Mouse (Mus musculus) heart, embryonic 15.5 days (tissue): ENCODE measurements around the gene Oxct1. TPM values are rescaled to one million over a fixed set of nuclear protein-coding genes. Genes with fewer than 3 reads are reported as not detected.

ENCODE experiments used
- ATAC-seq: fragments of 200-750 bp; cut with Nextera tagmentation; replicated peaks from 2 replicates; pipeline ENCODE4 v1.8.0; 2017; ENCODE audit warnings: low read depth, moderate TSS enrichment; ENCODE audit not compliant: insufficient number of reproducible peaks, insufficient read depth, low FRiP score
- H3K27ac ChIP-seq: fragments of 300-500 bp; sonication (generic); 2 replicates; pipeline ENCODE4 v1.5.1; 2015; ENCODE audit warnings: mild to moderate bottlenecking, inconsistent platforms
- H3K27me3 ChIP-seq: fragments of 300-500 bp; sonication (generic); 2 replicates; pipeline ENCODE4 v1.6.1; 2015; ENCODE audit warnings: inconsistent platforms
- H3K36me3 ChIP-seq: fragments of 300-500 bp; sonication (generic); 2 replicates; pipeline ENCODE4 v1.6.1; 2015; ENCODE audit warnings: mild to moderate bottlenecking, inconsistent platforms
- H3K4me1 ChIP-seq: fragments of 300-500 bp; sonication (generic); replicated peaks from 2 replicates; pipeline ENCODE4 v1.6.1; 2015; ENCODE audit warnings: inconsistent platforms
- H3K4me2 ChIP-seq: fragments of 300-500 bp; sonication (generic); 2 replicates; pipeline ENCODE4 v1.6.1; 2015; ENCODE audit warnings: inconsistent platforms, mild to moderate bottlenecking, moderate library complexity
- H3K4me3 ChIP-seq: fragments of 300-500 bp; sonication (generic); 2 replicates; pipeline ENCODE4 v1.5.1; 2015; ENCODE audit warnings: mild to moderate bottlenecking, inconsistent platforms
- H3K9ac ChIP-seq: fragments of 300-500 bp; sonication (generic); 2 replicates; pipeline ENCODE4 v1.6.1; 2015; ENCODE audit warnings: mild to moderate bottlenecking, inconsistent platforms
- H3K9me3 ChIP-seq: fragments of 300-500 bp; sonication (generic); replicated peaks from 2 replicates; pipeline ENCODE4 v1.6.1; 2016; ENCODE audit warnings: inconsistent platforms
- WGBS: fragments of 180-500 bp; shearing (Covaris S2); methylation state at CpG from one replicate; pipeline ENCODE4 v1.1.7; 2015; ENCODE audit warnings: mixed read lengths; 5-methylcytosine and 5-hydroxymethylcytosine counted together
- polyA plus RNA-seq: library from polyadenylated mRNA; unstranded; fragments of >200 nt; fragmentation: Nextera tagmentation; extraction: Ambion mirVana; gene quantifications from 2 replicates; pipeline ENCODE4 v1.2.1, GENCODE M21; 2015

Gene Oxct1
- polyA plus RNA-seq, 1 experiment from 2014 or later = 396 TPM

GRCm38 (mm10) chr15:4085600-4086384 is 59.6 kb downstream of the Oxct1 start:
- Histone ChIP-seq H3K4me1 (0 out of 2 replicates have a peak, but pooled peaks cover 2% of the 10 kb centered on the region), H3K4me3 (no peak overlapping the region), H3K36me3 (no peaks in the 10 kb centered on the region), H3K9me3 (no peaks in the 10 kb centered on the region), H3K27ac (no peak overlapping the region), H3K4me2 (no peak overlapping the region), H3K27me3 (no peaks in the 10 kb centered on the region), H3K9ac (no peak overlapping the region)
- ATAC-seq = no peak
- WGBS = 77% methylated on average over 10 of the region's 10 CpGs

- Histone ChIP-seq H3K36me3 (peaks cover 14% of the 10 kb centered on the region; the same call in 1 of the 2 replicates), H3K9ac (no peak overlapping the region), H3K27ac (no peak overlapping the region), H3K27me3 (no peaks in the 10 kb centered on the region), H3K4me2 (no peak overlapping the region), H3K4me3 (no peak overlapping the region), H3K4me1 (0 out of 2 replicates have a peak, but pooled peaks cover 2% of the 10 kb centered on the region), H3K9me3 (no peaks in the 10 kb centered on the region)
- no peak for ATAC-seq
- WGBS = 78% methylated on average over 4 of the region's 4 CpGs
Measured at GRCm38 (mm10) chr15:4087446-4087845, 61.3 kb downstream of the Oxct1 start.

- ATAC-seq = no peak
- Histone ChIP-seq H3K4me3 (no peak overlapping the region), H3K27me3 (no peaks in the 10 kb centered on the region), H3K27ac (no peak overlapping the region), H3K4me2 (no peak overlapping the region), H3K9me3 (no peaks in the 10 kb centered on the region), H3K4me1 (0 out of 2 replicates have a peak, but pooled peaks cover 2% of the 10 kb centered on the region), H3K9ac (no peak overlapping the region), H3K36me3 (peaks cover 16% of the 10 kb centered on the region; the same call in 1 of the 2 replicates)
- 66% methylated on average over 7 of the region's 7 CpGs for WGBS
Measured at GRCm38 (mm10) chr15:4087914-4088313, 61.7 kb downstream of the Oxct1 start.

GRCm38 (mm10) chr15:4090601-4091000 is 64.4 kb downstream of the Oxct1 start:
- no peak for ATAC-seq
- no peak overlapping the region for H3K27ac ChIP-seq
- no peak overlapping the region for H3K9ac ChIP-seq
- no peak overlapping the region for H3K4me3 ChIP-seq
- 0 out of 2 replicates have a peak, but pooled peaks cover 2% of the 10 kb centered on the region for H3K4me1 ChIP-seq
- no peaks in the 10 kb centered on the region for H3K9me3 ChIP-seq
- no peak overlapping the region for H3K4me2 ChIP-seq
- H3K27me3 ChIP-seq = no peaks in the 10 kb centered on the region
- WGBS = 80% methylated on average over 3 of the region's 3 CpGs
- H3K36me3 ChIP-seq = peaks cover 26% of the 10 kb centered on the region; the same call in 1 of the 2 replicates

GRCm38 (mm10) chr15:4092586-4092985 is 66.4 kb downstream of the Oxct1 start:
- Histone ChIP-seq H3K27ac (no peak overlapping the region), H3K9ac (no peak overlapping the region), H3K36me3 (peaks cover 26% of the 10 kb centered on the region; the same call in 1 of the 2 replicates), H3K27me3 (no peaks in the 10 kb centered on the region), H3K4me1 (no peaks in the 10 kb centered on the region), H3K9me3 (no peaks in the 10 kb centered on the region), H3K4me3 (no peak overlapping the region), H3K4me2 (no peak overlapping the region)
- 91% methylated on average over 2 of the region's 2 CpGs for WGBS
- no peak for ATAC-seq

GRCm38 (mm10) chr15:4100341-4100921 is 74.2 kb downstream of the Oxct1 start:
- no peak overlapping the region for H3K4me3 ChIP-seq
- WGBS = 92% methylated on average over 10 of the region's 10 CpGs
- no peaks in the 10 kb centered on the region for H3K27me3 ChIP-seq
- H3K9me3 ChIP-seq = no peaks in the 10 kb centered on the region
- peaks cover 6% of the 10 kb centered on the region for H3K4me1 ChIP-seq
- no peak overlapping the region for H3K9ac ChIP-seq
- no peak overlapping the region for H3K27ac ChIP-seq
- no peak overlapping the region for H3K4me2 ChIP-seq
- ATAC-seq = no peak
- H3K36me3 ChIP-seq = peaks cover 32% of the 10 kb centered on the region

GRCm38 (mm10) chr15:4101025-4101424 is 74.8 kb downstream of the Oxct1 start:
- ATAC-seq = no peak
- Histone ChIP-seq H3K27me3 (no peaks in the 10 kb centered on the region), H3K4me3 (no peak overlapping the region), H3K4me1 (peaks cover 6% of the 10 kb centered on the region), H3K36me3 (peaks cover 32% of the 10 kb centered on the region), H3K4me2 (no peak overlapping the region), H3K9ac (no peak overlapping the region), H3K27ac (no peak overlapping the region), H3K9me3 (no peaks in the 10 kb centered on the region)
- WGBS = 72% methylated on average over 10 of the region's 10 CpGs

GRCm38 (mm10) chr15:4104319-4104718 is 78.1 kb downstream of the Oxct1 start:
- H3K4me1 ChIP-seq = no peaks in the 10 kb centered on the region
- no peak overlapping the region for H3K4me3 ChIP-seq
- H3K27me3 ChIP-seq = no peaks in the 10 kb centered on the region
- peaks cover 35% of the 10 kb centered on the region for H3K36me3 ChIP-seq
- 71% methylated on average over 12 of the region's 12 CpGs for WGBS
- ATAC-seq = no peak
- H3K27ac ChIP-seq = no peak overlapping the region
- no peak overlapping the region for H3K9ac ChIP-seq
- no peak overlapping the region for H3K4me2 ChIP-seq
- no peaks in the 10 kb centered on the region for H3K9me3 ChIP-seq

- no peak for ATAC-seq
- Histone ChIP-seq H3K9me3 (no peaks in the 10 kb centered on the region), H3K27me3 (no peaks in the 10 kb centered on the region), H3K4me2 (no peak overlapping the region), H3K4me3 (no peak overlapping the region), H3K27ac (no peak overlapping the region), H3K4me1 (no peaks in the 10 kb centered on the region), H3K9ac (no peak overlapping the region), H3K36me3 (peaks cover 32% of the 10 kb centered on the region)
- WGBS = 81% methylated on average over 4 of the region's 4 CpGs
Measured at GRCm38 (mm10) chr15:4105498-4105897, 79.3 kb downstream of the Oxct1 start.

- H3K9ac ChIP-seq = no peak overlapping the region
- WGBS = 91% methylated on average over 6 of the region's 6 CpGs
- ATAC-seq = no peak
Measured at GRCm38 (mm10) chr15:4119962-4120361, 93.8 kb downstream of the Oxct1 start.

GRCm38 (mm10) chr15:4124648-4125047 is 98.5 kb downstream of the Oxct1 start:
- no peaks in the 10 kb centered on the region for H3K27me3 ChIP-seq
- H3K4me1 ChIP-seq = no peaks in the 10 kb centered on the region
- H3K27ac ChIP-seq = no peak overlapping the region
- no peak overlapping the region for H3K4me2 ChIP-seq
- H3K9me3 ChIP-seq = no peaks in the 10 kb centered on the region
- ATAC-seq = no peak
- WGBS = 69% methylated on average over 3 of the region's 3 CpGs
- no peak overlapping the region for H3K9ac ChIP-seq
- no peak overlapping the region for H3K4me3 ChIP-seq
- peaks cover 21% of the 10 kb centered on the region for H3K36me3 ChIP-seq

More at GRCm38 (mm10) chr15:4119962-4120361, 93.8 kb downstream of the Oxct1 start:
- Histone ChIP-seq H3K4me1 (no peaks in the 10 kb centered on the region), H3K9me3 (no peaks in the 10 kb centered on the region), H3K4me3 (no peak overlapping the region), H3K27me3 (no peaks in the 10 kb centered on the region), H3K36me3 (0 out of 2 replicates have a peak, but pooled peaks cover 6% of the 10 kb centered on the region), H3K4me2 (no peak overlapping the region), H3K27ac (no peak overlapping the region)
